Mouse (Mus musculus) layer of hippocampus, adult 8-10 months (tissue): ENCODE data around the gene Crip3. TPM values are rescaled to one million over a fixed set of nuclear protein-coding genes. Genes with fewer than 3 reads are reported as not detected.

Experiments used
- DNase-seq, 2 experiments: peaks; one replicate each; pipeline ENCODE4 v3.0.0; 2022; ENCODE audit warnings: low spot score in 2 of 2
- total RNA-seq, 4 experiments: library from RNA; stranded (reverse); gene quantifications; 2 replicates each; pipeline ENCODE4 v1.2.4; 2022

Gene Crip3
- 1 to 10 TPM; 3.9 to 7.1 (median 4.2) TPM for total RNA-seq

DNA sequence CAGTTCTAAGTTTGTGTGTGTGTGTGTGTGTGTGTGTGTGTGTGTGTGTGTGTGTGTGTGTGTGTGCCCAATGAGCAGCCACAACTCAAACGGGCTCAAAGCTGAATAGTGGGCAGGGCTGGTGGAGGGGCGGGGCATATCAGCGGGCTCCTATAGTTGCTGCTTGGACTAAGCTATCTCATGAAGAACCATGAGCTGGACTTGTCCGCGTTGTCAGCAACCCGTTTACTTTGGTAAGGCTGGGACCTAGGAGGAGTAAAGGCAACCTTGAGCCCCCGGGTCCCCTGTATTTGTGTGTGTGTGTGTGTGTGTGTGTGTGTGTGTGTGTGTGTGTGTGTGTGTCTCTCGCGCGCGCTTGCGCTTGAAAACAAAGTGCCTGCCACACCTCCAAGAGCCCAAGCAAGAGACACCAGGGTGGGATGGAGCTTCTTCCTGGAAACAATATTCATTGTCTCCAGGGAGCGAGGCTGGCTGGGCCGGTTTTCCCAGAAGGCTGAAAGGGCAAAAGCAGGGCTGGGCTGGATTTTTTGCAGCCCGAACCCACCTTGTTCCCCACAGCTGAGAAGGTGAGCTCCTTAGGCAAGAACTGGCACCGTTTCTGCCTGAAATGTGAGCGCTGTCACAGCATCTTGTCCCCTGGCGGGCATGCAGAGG is at the start of gene Crip3:
Crip3 (plus strand) TSS at position 166 of the 654 bp plus-strand sequence.
- no peak for DNase-seq

DNA sequence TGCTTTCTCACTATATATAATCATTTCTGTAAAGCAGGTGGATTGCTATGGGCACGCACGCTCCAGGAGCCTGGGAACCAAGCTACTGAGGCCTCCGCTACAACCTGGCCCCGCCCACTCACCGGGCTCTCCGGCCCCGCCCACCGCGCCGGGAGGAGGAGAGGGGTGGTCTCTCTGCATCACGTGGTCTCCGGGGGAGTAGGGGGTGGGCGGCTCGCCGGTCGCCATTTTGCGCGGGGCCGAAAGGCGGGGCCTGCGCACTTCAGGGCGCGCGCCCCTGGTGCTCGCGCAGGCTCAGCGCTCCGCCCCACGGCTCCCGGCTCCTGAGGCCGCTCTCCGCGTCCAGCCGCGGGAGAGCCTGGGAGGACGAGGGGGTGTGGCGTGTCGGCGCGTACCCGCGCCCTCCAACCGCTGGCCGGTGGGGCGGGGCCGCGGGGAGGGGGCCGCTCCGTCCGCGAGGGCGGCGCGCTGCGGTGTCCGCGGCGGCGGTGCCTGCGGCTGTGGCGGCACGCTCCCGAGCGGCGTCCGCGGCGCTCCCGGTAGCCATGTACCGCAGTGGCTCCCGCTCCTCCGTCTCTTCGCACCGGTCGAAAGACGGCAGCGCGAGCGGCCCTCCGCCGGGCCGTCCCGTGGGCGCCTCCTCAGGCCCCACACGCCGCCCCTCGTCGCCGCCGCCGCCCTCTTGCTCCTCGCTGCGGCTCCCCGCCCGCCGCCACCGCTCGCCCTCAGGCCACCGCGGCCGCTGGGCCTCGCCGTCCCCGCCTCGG is 45.2 kb upstream of the Crip3 start, which contains the start of gene Zfp318:
Zfp318 (plus strand) TSS at position 438 of the 767 bp plus-strand sequence.
- peak; percentile 95 to 96 for DNase-seq

DNA sequence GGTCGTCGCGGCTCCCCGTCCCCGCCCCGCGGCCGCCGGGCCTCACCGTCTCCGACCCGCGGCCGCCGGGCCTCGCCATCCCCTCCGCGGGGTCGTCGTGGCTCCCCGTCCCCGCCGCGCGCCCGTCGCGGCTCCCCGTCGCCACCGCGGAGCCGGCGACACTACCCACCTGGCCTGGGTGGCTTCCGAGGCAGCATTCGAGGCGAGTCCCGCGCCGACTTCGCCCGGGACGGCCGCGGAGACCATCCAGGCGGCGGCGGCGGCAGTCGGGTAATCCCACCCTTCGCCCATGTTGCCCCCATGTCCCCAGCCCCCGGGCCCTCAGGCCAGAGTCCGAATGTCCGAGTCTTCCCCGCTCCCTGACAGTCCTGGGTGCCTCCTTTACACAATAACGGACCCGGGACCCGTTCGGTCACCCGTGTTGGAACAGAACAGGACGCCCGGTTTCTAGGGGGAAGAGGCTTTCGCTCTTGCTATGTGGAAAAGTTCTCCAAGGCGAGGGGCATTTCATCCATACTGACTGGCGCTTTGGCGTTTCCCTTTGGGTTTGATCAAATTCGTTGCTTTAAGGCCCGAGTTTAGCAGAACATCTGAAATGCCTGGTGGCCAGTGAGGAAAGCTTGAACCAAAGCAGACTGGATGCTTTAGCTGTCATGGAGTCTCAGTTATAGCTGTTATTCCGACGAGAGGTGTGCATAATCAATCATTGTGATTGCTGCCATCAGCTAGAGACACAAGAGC is 44.5 kb upstream of the Crip3 start:
- DNase-seq: no peak

DNA sequence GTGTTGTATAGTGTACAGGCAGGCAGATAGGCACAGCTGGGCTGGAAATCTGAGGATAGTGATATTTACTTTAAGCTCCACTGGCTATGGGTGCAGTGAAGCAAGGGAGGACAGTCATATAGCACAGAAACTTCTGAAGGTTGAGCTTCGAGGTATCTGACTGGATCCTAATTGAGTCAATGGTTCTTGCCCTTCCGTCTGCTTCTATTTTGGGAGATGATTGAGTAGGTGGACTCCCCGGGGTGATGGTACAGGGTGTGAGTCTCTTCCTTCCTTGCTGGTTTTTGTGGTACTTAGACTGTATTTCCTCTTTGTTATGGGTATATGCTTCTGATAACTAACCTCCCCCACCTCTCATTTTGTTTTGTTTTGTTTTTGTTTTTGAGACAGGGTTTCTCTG is 40.5 kb upstream of the Crip3 start:
- no peak for DNase-seq

DNA sequence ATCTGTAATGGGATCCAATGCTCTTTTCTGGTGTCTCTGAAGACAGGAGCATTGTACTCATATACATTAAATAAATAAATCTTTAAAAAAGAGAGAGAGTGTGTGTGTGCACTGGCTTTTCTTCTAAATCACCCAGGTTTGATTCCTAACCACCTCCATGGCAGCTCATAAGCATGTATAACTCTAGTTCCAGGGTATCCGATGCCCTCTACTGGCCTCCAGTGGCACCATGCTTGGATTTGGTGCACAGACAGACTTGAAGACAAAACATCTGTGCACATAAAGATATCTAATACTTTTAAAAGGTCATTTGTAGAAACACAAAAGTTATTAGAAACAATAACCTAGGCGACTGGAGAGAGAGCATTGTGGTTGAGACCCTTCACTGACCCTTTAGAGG is 35.7 kb upstream of the Crip3 start:
- DNase-seq: no peak

DNA sequence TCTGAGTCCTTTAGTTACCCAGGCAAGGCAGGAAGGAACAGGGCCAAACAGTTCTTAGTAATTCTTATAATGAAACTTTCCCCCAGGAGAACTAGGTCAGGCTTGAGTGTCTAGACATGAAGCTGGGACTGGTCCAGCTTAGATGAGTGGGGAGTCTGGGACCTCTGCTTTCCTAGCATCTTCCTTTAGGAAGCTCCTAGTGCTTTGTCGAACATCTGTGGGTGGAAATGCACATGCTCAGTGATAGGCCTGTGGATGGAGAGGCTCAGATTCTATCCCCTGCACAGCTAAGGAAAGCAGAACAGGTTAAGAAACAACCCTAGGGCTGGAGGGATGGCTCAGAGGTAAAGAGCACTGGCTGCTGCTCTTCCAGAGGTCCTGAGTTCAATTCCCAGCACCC is 34.1 kb upstream of the Crip3 start:
- no peak for DNase-seq

DNA sequence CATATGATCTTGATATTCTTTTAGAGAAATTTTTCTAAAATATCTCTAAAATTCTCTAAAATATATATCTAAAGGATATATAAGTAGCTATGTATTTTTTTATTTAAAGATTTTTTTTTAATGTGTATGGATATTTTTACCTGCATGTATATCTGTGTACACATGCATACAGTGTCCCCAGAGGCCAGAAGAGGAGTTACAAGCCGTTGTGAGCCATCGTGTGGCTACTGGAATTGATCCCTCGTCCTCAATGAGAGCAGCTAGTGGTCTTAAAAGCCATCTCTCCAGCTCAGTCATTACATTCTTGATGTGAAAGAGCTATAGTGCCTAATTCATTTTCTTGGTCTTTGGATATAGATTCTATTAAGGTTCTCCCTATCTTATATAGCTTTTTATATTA is 20.2 kb upstream of the Crip3 start:
- no peak for DNase-seq

DNA sequence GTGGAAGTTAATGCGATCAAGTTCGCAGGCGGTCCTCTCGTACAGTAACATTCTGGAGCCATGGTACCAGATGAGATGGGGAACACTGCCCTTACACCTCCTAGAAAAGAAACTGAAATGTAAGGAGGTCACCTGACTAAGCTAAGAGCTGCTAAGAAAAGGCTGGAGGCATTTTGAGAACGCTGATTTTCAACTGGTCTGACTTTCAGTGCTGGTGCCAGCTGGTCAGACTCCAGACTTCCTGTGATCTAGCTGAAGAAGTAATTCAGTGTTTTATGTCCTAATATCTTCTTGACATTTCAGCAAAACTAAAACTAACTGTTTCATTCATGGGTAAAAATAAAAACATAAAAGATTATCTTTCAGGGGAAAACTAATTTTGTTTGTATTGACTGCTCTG is 10.1 kb upstream of the Crip3 start:
- no peak for DNase-seq

DNA sequence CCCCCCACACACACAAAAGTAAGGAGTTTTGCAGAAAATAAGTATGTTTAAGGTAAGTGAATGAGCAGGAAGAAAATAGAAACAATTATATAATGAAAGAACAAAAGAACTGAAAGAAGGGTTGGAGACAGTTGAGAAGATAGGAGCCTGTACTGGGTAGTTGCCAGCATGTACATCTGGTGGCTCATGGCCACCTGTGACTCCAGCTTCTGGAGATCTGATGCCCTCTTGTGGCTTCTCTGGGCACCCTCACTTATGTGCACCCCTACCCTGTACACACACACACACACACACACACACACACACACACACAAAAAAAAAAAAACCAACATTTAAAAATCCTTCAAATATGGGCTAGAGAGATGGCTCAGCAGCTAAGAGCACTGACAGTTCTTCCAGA is 9.0 kb upstream of the Crip3 start:
- DNase-seq: no peak

DNA sequence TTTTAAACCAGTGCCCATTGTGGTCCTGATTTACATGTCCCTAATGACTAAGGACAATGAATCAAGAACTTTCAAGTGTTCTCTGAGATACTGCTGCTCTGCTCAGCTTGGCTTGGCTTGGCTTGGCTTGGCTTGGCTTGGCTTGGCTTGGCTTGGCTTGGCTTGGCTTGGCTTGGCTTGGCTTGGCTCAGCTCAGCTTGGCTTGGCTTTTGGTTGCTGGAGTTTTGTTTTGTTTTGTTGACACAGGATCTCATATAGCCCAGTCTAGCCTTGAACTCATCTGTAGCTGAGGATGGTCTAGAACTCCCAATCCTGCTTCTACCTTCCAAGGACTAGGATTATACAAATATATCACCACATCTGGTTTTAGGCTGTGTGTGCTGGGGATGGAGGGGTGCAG is 2.2 kb upstream of the Crip3 start:
- DNase-seq: no peak

DNA sequence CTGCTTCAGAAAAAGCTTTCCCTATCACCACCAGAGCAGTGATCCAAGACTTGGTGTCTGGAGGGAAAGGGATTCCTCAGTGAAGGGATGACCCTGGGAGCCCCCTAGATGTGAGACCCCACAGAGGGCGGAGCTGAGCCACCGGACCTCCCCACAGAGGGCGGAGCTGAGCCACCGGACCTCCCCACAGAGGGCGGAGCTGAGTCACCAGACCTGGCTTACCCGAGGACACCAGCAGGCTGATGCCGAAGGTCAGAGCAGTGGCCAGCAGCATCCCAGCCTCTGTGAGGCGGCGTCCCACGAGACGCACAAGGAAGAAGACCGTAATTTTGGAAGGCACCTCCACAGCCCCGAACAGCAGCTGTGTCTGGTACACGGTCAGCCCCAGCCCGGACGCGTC is 4.9 kb downstream of the Crip3 start:
- no peak for DNase-seq

DNA sequence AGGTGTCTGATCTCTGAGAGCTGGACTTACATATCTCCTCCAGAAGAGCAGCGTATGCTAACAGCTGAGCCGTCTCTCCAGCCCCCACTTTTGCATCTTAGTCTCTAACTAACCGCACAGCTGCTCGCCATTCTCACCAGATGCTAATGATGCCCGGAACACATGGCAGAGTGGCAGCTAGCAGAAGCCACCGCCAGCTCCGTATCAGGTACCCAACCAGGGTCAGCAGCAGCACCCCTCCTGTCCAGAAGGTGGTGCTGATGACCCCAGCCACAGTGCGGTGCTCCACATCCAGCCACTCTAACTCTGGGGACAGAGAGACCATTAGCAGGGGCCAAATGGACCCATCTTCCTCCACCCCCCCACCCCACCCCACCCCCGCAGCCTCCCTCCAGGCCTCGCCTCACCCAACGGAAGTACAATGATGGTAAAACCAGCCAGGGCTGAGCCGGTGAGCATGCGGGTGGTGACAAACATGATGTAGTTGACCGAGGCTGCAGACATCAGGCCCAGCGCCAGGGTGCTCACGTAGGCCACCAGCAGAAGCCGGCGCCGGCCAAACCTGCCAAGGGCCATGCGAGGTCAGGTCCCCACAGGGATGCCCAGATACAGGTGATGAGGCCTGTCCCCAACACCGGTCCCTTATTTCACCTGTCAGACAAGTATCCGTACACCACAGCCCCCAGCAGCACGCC is 8.1 kb downstream of the Crip3 start:
- DNase-seq: no peak

DNA sequence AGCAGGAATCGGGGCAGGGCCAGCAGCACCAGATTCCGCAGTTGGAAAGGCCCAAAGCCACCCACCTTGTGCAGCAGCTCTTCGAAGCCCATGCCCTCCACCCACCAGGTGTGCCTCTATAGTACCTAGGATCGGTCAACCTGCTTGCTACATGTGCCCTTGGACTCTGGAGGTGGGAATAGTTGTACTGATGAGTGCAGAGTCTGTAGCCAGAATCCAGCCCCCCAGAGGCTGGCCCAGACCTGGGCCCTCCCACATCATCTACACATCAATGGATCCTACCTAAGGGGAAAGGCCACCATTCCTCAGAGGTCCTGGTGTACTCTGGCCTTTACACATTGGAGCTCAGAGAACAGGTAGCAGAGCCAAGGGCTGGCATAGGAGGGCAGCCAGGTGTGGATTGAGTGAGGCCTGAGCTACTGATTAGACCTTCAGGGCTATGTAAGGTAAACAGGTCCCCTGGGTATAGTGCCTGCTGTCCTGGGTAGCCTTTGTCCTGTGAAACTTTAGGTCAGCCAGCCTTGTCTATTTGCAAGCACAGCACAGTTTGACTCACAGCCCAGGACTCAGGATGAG is 9.7 kb downstream of the Crip3 start, which contains the start of gene Slc22a7:
Slc22a7 (minus strand) TSS at position 160 of the 576 bp plus-strand sequence.
- DNase-seq: no peak

DNA sequence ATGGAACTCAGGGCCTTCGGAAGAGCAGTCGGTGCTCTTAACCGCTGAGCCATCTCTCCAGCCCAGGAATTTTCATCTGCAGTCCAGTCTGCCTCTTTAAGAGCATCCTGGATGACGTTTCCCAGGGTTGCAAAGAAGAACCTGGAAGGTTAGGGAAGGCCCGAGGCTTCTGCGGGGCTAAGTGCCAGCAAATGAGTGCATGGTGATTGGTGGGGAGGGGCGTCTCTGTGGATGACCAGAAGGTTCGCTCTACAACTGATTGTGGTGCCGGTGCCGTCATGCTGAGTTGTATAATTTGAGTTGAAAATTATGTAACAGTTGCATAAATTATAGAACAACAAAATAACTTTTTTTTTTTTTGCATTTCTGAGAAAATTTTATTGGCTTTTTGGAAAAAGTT is 10.4 kb downstream of the Crip3 start:
- no peak for DNase-seq

DNA sequence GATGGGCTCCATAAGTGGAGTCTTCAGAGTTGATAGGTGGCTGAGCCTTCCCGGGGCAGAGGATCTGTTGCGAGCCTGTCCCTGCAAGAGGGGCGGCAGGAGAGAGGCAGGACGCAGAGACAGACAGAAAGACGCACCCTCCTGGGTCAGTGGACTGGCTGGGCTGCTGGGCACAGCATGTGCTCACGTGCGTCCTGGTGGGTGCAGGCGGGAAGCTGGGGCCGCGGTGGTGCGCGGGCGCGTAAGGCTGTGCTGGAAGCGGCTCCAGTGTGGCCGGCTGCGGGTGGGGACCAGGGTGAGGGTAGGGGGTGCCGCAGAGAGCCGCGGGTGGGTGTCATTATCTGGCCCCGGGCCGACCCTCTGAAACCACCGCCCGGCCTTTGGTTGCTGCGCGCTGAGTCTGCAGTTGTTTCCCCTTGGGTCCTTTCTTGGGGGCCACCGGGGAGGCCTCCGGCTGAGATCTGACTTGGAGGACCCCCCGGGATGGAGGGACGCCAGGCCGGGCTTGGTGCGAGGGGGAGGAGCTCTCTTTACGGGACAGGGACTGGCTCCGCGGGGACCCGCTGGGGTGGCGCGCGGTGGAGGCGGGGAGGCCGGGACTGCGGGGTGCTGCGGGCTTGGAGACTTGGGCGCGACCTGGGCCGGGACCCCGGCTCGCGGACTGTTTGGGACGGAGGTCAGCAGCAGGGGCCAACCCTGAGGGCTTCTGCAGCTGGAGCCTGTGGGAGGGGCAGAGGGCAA is 16.3 kb downstream of the Crip3 start:
- no peak for DNase-seq

DNA sequence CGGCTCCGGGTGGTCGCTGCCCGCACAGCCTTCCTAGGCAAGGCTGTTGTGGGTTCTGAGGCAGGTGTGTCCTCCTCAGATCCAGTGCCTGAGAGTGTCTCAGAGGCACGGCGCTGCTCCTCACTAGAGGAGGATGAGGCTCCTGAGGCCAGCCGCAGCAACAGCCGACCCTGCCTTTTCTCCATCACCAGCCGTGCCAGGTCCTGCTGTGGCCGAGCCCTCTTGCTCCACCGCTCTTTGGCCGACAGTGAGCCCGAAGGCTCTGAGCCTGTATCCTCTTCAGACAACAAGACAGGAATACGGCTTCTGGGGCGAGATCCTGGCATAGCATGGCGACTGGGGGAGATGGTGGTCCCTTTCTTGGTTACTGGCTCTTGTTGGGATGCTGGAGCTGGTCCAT is 17.5 kb downstream of the Crip3 start:
- DNase-seq: no peak

DNA sequence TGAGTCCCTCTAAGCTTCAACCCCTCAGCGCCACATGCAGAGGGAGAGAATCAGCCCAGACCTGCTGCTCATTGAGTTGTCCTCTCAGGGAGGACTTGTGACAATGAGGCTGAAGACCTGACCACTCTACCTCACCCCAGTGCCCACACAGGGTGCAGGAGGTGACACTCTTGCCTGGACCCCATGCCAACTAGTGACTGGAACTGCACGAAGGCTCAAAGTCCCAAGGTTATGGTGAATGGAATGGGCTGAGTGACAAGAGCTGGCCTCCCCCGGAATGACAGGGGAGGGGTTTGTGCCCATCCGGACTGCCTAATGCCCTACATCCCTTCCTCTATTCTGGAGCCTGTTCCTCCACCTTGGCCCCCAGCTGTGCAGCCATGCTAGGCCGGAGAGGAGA is 24.0 kb downstream of the Crip3 start:
- DNase-seq: no peak

DNA sequence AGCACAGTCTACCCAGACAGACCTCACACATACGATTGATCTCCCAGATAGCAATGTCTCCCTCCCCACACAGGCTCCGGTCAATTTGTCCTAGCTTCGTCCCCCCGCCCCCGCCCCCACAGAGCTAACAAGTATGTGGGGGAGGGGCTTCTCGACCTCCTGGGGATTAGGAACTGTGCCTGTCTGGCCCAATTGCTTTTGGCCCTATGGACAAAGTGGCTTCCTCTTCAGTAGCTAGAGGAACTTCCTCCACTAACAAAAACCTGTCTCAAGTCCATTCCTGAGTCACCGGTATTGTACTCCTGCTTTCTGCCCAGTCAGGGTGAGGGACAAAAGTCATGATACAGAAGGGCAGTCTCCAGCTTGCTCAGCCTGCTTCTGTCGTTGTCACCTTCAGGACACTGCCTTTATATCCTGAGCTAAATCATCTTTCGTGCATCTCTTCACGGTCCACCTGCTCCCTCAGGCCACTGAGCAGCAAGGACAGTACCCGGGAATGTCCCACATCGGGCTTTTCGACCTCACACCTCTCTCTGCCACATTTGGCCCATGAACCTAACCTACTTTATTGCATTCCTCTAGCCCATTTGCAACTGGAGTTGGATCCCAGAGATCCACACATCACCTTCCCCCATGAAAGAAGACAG is 24.7 kb downstream of the Crip3 start:
- no peak for DNase-seq

DNA sequence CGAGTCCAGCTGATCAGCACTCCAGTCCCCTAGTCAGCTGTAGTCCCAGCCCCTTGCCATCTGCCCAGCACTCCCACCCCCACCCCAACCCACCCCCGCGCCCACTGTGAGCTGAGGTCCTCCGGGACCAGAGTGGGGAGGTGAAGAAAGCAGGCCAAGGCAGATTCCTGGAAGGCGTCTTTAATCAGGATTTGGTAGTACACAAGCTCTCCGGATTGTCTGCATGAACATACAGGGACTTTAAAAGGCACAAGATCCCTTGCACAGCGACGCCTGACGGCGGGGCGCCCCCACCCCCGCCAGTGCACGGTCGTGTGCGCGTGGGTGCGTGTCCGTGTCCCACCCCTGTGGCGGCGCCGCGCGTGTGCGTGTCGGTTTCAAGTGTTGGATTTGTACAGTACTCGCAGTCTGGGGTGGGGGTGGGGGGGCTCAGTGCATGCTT is 25.3 kb downstream of the Crip3 start:
- no peak for DNase-seq

DNA sequence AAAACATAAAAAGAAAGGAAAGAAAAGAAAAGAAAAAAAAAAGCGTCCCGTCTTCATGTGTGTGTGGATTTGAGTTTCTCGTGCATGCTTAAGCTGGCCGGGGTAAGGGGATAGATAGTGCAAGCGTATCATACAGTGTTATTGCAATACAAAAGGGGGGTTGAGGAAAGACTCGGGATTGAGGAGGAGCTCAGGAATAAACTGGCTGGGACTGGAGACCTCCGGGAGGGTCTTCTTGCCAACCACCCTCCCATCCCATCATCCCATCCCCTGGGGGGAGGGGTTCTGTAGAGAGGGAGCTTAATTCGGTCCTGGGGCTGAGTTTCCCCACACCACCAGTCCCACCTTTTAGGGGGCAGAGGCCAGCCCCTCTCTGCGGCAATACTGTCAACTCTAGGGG is 25.8 kb downstream of the Crip3 start:
- DNase-seq: no peak
